Mouse (Mus musculus) spleen, adult 2 months (tissue): ENCODE results near the gene Vamp4.

Experiments used
- CTCF ChIP-seq: fragments of 200-500 bp; IDR thresholded peaks from 2 replicates; pipeline ENCODE4 v1.5.1; 2011; ENCODE audit warnings: mild to moderate bottlenecking, inconsistent platforms; ENCODE audit not compliant: insufficient read depth, insufficient read length, insufficient replicate concordance; ENCODE audit errors: extremely low read depth
- POLR2A ChIP-seq: fragments of 200-500 bp; IDR thresholded peaks from 2 replicates; pipeline ENCODE4 v1.6.1; 2011; ENCODE audit warnings: low read depth, low read length, inconsistent platforms

DNA sequence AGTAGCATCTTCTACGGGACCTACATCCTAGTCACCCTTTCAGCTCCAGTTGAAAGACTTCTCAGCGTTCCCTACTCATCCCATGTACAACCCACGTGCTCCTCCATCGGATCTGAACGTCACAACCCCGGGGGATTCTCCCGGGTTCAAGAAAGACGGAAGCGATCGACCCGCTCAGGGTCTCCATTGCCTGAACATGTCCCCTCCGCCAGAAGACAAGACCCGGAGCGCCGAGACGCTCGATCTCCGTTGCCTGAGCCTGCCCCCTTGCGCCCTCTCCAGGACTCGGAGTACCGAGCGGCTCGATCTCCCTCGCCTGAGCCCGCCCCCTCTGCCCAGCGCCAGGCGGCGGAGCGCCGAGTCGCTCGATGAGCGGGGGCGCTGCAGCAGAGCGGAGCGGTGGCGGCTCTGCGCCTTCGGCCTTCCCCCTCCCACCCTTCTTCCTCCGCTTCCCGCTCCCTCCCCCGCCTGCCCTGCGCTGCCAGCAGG, at the start of gene Vamp4:
- TF ChIP-seq CTCF (no peak), POLR2A (peak; percentile 9)
